Mouse (Mus musculus) myocyte (in vitro differentiated cells): ENCODE measurements at regions not wholly inside any gene's neighbourhood (a gene's known extent, or its start where the extent isn't known, plus 50 kb on each side); places are given as distances from the start of the nearest gene placed in this dataset.

Experiments used
- H3K27me3 ChIP-seq: one replicate; pipeline ENCODE4 v1.6.1; 2011; ENCODE audit not compliant: control insufficient read depth, insufficient read depth, insufficient read length
- H3K36me3 ChIP-seq: one replicate; pipeline ENCODE4 v1.6.1; 2011; ENCODE audit not compliant: control insufficient read depth, insufficient read depth
- H3K4me2 ChIP-seq: one replicate; pipeline ENCODE4 v1.6.1; 2011; ENCODE audit warnings: low read depth, control low read depth
- H3K4me3 ChIP-seq: one replicate; pipeline ENCODE4 v1.5.1; 2011; ENCODE audit warnings: mild to moderate bottlenecking, control low read depth, moderate library complexity
- H3K79me2 ChIP-seq: one replicate; pipeline ENCODE4 v1.6.1; 2011; ENCODE audit not compliant: control insufficient read depth, insufficient read depth
- H3ac ChIP-seq: one replicate; pipeline ENCODE4 v1.6.1; 2011; ENCODE audit not compliant: control insufficient read depth, insufficient read length
- CEBPB ChIP-seq: IDR thresholded peaks from 2 replicates; pipeline ENCODE4 v1.6.1; 2011; ENCODE audit warnings: mild to moderate bottlenecking, moderate library complexity; ENCODE audit not compliant: poor library complexity, insufficient read depth, severe bottlenecking
- E2F4 ChIP-seq: IDR thresholded peaks from one replicate; pipeline ENCODE4 v1.6.1; 2011; ENCODE audit warnings: mild to moderate bottlenecking, control low read depth, moderate library complexity; ENCODE audit not compliant: insufficient read depth
- MAX ChIP-seq: IDR thresholded peaks from one replicate; pipeline ENCODE4 v1.6.1; 2011; ENCODE audit warnings: low read depth, mild to moderate bottlenecking, control low read depth
- MYOD1 ChIP-seq, 3 experiments: IDR thresholded peaks; one replicate each; pipeline ENCODE4 v1.6.1; 2011; ENCODE audit warnings: control low read depth in 2 of 3, low read depth in 2 of 3, mild to moderate bottlenecking in 2 of 3, moderate library complexity in 1 of 3; ENCODE audit not compliant: insufficient read length in 2 of 3, control insufficient read depth in 1 of 3
- MYOG ChIP-seq, 3 experiments: IDR thresholded peaks; one replicate each; pipeline ENCODE4 v1.6.1; 2011; ENCODE audit warnings: control low read depth in 2 of 3, low read depth in 2 of 3, mild to moderate bottlenecking in 2 of 3; ENCODE audit not compliant: insufficient read length in 2 of 3, control insufficient read depth in 1 of 3, insufficient read depth in 1 of 3
- POLR2A ChIP-seq: IDR thresholded peaks from one replicate; pipeline ENCODE4 v1.6.1; 2011; ENCODE audit warnings: low read depth, mild to moderate bottlenecking, control low read depth, moderate library complexity; ENCODE audit not compliant: insufficient read length
- POLR2AphosphoS2 ChIP-seq: IDR thresholded peaks from one replicate; pipeline ENCODE4 v1.6.1; 2011; ENCODE audit warnings: low read depth, control low read depth; ENCODE audit not compliant: insufficient read length
- REST ChIP-seq: IDR thresholded peaks from one replicate; pipeline ENCODE4 v1.6.1; 2011; ENCODE audit warnings: mild to moderate bottlenecking, control low read depth, moderate library complexity; ENCODE audit not compliant: insufficient read depth, insufficient read length
- SRF ChIP-seq: IDR thresholded peaks from one replicate; pipeline ENCODE4 v1.6.1; 2011; ENCODE audit warnings: low read depth; ENCODE audit not compliant: control insufficient read depth, insufficient read length
- TCF12 ChIP-seq: IDR thresholded peaks from one replicate; pipeline ENCODE4 v1.6.1; 2011; ENCODE audit warnings: mild to moderate bottlenecking, control low read depth; ENCODE audit not compliant: poor library complexity, insufficient read depth, severe bottlenecking
- TCF3 ChIP-seq: IDR thresholded peaks from one replicate; pipeline ENCODE4 v1.6.1; 2011; ENCODE audit warnings: low read depth, control low read depth; ENCODE audit not compliant: insufficient read length
- USF1 ChIP-seq: IDR thresholded peaks from one replicate; pipeline ENCODE4 v1.6.1; 2011; ENCODE audit warnings: low read depth, mild to moderate bottlenecking, control low read depth, moderate library complexity

- Histone ChIP-seq H3K79me2 (no peaks in the 10 kb centered on the region), H3K4me2 (no peak overlapping the region), H3K27me3 (no peaks in the 10 kb centered on the region), H3K36me3 (no peaks in the 10 kb centered on the region), H3ac (no peak overlapping the region), H3K4me3 (no peak overlapping the region)
- TF ChIP-seq E2F4 (no peak), POLR2A (no peak), USF1 (no peak), MYOD1 (IDR thresholded peaks at IDR 0.05; ENCODE audit: control insufficient read depth in 1 of 3, insufficient read length in 2 of 3, low read depth in 2 of 3) (no peak), REST (no peak), TCF3 (no peak), MYOG (IDR thresholded peaks at IDR 0.05; ENCODE audit: control insufficient read depth in 1 of 3, insufficient read depth in 1 of 3, insufficient read length in 2 of 3, low read depth in 2 of 3) (no peak)
Measured at GRCm38 (mm10) chr10:95622879-95623517, 50.3 kb downstream of the Anapc15-ps start.

GRCm38 (mm10) chr10:95620796-95621195 is 52.5 kb downstream of the Anapc15-ps start:
- Histone ChIP-seq H3K4me3 (no peak overlapping the region), H3K4me2 (no peak overlapping the region), H3K79me2 (no peaks in the 10 kb centered on the region), H3K36me3 (no peaks in the 10 kb centered on the region), H3K27me3 (no peaks in the 10 kb centered on the region), H3ac (no peak overlapping the region)
- no peak for TF ChIP-seq POLR2A
- no peak for TF ChIP-seq TCF3
- TF ChIP-seq USF1 = no peak
- no peak for TF ChIP-seq TCF12
- no peak for TF ChIP-seq MAX
- TF ChIP-seq POLR2AphosphoS2 = no peak
- no peak for TF ChIP-seq SRF
- TF ChIP-seq REST = no peak
- no peak for TF ChIP-seq MYOG (IDR thresholded peaks at IDR 0.05; ENCODE audit: control insufficient read depth in 1 of 3, insufficient read depth in 1 of 3, insufficient read length in 2 of 3, low read depth in 2 of 3)
- TF ChIP-seq CEBPB = no peak
- no peak for TF ChIP-seq MYOD1 (IDR thresholded peaks at IDR 0.05; ENCODE audit: control insufficient read depth in 1 of 3, insufficient read length in 2 of 3, low read depth in 2 of 3)
- TF ChIP-seq E2F4 = no peak

- TF ChIP-seq TCF3 (no peak), POLR2A (no peak), USF1 (no peak), MYOG (IDR thresholded peaks at IDR 0.05; ENCODE audit: control insufficient read depth in 1 of 3, insufficient read depth in 1 of 3, insufficient read length in 2 of 3, low read depth in 2 of 3) (no peak), SRF (no peak), E2F4 (no peak), MAX (no peak), MYOD1 (IDR thresholded peaks at IDR 0.05; ENCODE audit: control insufficient read depth in 1 of 3, insufficient read length in 2 of 3, low read depth in 2 of 3) (no peak), REST (no peak), CEBPB (no peak), TCF12 (no peak), POLR2AphosphoS2 (no peak)
- Histone ChIP-seq H3ac (no peak overlapping the region), H3K27me3 (no peaks in the 10 kb centered on the region), H3K4me2 (no peak overlapping the region), H3K36me3 (no peaks in the 10 kb centered on the region), H3K4me3 (no peak overlapping the region), H3K79me2 (no peaks in the 10 kb centered on the region)
Measured at GRCm38 (mm10) chr10:95619601-95620000, 53.6 kb downstream of the Anapc15-ps start.

- Histone ChIP-seq H3K4me2 (no peak overlapping the region), H3K79me2 (no peaks in the 10 kb centered on the region), H3K27me3 (no peaks in the 10 kb centered on the region), H3ac (no peak overlapping the region), H3K4me3 (no peak overlapping the region), H3K36me3 (no peaks in the 10 kb centered on the region)
- TF ChIP-seq USF1 (peak; percentile 28), MYOG (IDR thresholded peaks at IDR 0.05; ENCODE audit: control insufficient read depth in 1 of 3, insufficient read depth in 1 of 3, insufficient read length in 2 of 3, low read depth in 2 of 3) (no peak)
Measured at GRCm38 (mm10) chr10:95618451-95619079, 54.6 kb upstream of the Nudt4 start.

GRCm38 (mm10) chr10:95616821-95617220 is 52.9 kb upstream of the Nudt4 start:
- H3ac ChIP-seq = no peak overlapping the region
- no peak for TF ChIP-seq MYOD1 (IDR thresholded peaks at IDR 0.05; ENCODE audit: control insufficient read depth in 1 of 3, insufficient read length in 2 of 3, low read depth in 2 of 3)
- TF ChIP-seq POLR2A = no peak
- TF ChIP-seq REST = no peak
- no peak for TF ChIP-seq MYOG (IDR thresholded peaks at IDR 0.05; ENCODE audit: control insufficient read depth in 1 of 3, insufficient read depth in 1 of 3, insufficient read length in 2 of 3, low read depth in 2 of 3)
- no peak for TF ChIP-seq USF1
- no peak for TF ChIP-seq CEBPB
- no peak for TF ChIP-seq E2F4
- no peak for TF ChIP-seq MAX
- no peak for TF ChIP-seq SRF
- TF ChIP-seq POLR2AphosphoS2 = no peak
- TF ChIP-seq TCF3 = no peak
- no peak for TF ChIP-seq TCF12
- H3K36me3 ChIP-seq = no peaks in the 10 kb centered on the region
- H3K4me2 ChIP-seq = no peak overlapping the region
- no peaks in the 10 kb centered on the region for H3K27me3 ChIP-seq
- H3K79me2 ChIP-seq = no peaks in the 10 kb centered on the region
- H3K4me3 ChIP-seq = no peak overlapping the region
